Mouse (Mus musculus) forebrain, embryonic 16.5 days (tissue): Measurements from ENCODE around the gene Adamtsl1. TPM values are rescaled to one million over a fixed set of nuclear protein-coding genes. Genes with fewer than 3 reads are reported as not detected.
A peak's percentile ranks its signal among the peaks of the same experiment; 100 is the strongest.

ENCODE experiments used
- ATAC-seq: fragments of 200-750 bp; cut with Nextera tagmentation; 2 replicates; pipeline ENCODE4 v1.8.0; 2017; ENCODE audit warnings: mild to moderate bottlenecking, moderate library complexity
- H3K27ac ChIP-seq: fragments of 300-500 bp; sonication (generic); 2 replicates; pipeline ENCODE4 v1.5.1; 2014; ENCODE audit warnings: low read length, control low read depth
- H3K27me3 ChIP-seq: fragments of 300-500 bp; sonication (generic); replicated peaks from 2 replicates; pipeline ENCODE4 v1.6.1; 2014; ENCODE audit warnings: low read length; ENCODE audit not compliant: control insufficient read depth, insufficient read depth
- H3K36me3 ChIP-seq: fragments of 300-500 bp; sonication (generic); 2 replicates; pipeline ENCODE4 v1.6.1; 2014; ENCODE audit not compliant: control insufficient read depth, insufficient read depth
- H3K4me1 ChIP-seq: fragments of 300-500 bp; sonication (generic); replicated peaks from 2 replicates; pipeline ENCODE4 v1.6.1; 2014; ENCODE audit warnings: low read length; ENCODE audit not compliant: control insufficient read depth, insufficient read depth
- H3K4me2 ChIP-seq: fragments of 300-500 bp; sonication (generic); 2 replicates; pipeline ENCODE4 v1.6.1; 2014; ENCODE audit warnings: mild to moderate bottlenecking, low read length, control low read depth
- H3K4me3 ChIP-seq: fragments of 300-500 bp; sonication (generic); replicated peaks from 2 replicates; pipeline ENCODE4 v1.5.1; 2014; ENCODE audit warnings: mild to moderate bottlenecking, low read length, control low read depth
- H3K9ac ChIP-seq: fragments of 300-500 bp; sonication (generic); replicated peaks from 2 replicates; pipeline ENCODE4 v1.6.1; 2014; ENCODE audit warnings: low read depth, low read length, control low read depth
- H3K9me3 ChIP-seq: fragments of 300-500 bp; sonication (generic); 2 replicates; pipeline ENCODE4 v1.6.1; 2016; ENCODE audit warnings: low read length; ENCODE audit not compliant: control insufficient read depth
- WGBS: fragments of 180-500 bp; shearing (Covaris S2); extraction: QIAGEN DNeasy Blood & Tissue Kit; methylation state at CpG from one replicate; pipeline ENCODE4 v1.1.7; 2014; 5-methylcytosine and 5-hydroxymethylcytosine counted together
- polyA plus RNA-seq: library from polyadenylated mRNA; unstranded; fragments of >200 nt; fragmentation: Nextera tagmentation; extraction: Ambion mirVana; gene quantifications from 2 replicates; pipeline ENCODE4 v1.2.1, GENCODE M21; 2015

Gene Adamtsl1
- polyA plus RNA-seq, 1 experiment from 2014 or later, result 6.7 TPM

DNA sequence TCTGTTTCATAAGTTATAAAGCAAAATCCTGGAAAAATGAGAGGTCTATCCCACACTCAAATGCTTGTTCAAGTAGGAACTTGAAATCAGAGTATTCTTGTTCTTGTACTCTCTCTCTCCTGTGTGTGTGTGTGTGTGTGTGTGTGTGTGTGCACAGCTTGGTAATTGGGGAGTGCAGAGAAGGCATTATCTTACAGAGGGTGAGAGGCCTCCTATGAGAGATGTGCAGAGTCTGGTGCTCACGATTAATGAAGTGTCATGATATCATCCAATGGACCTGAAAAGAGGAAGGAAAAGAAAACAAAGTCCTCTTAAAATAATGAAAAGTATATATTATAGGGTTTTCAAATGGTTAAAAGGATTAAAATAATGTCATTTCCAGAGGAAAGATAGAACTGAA is 443.9 kb downstream of the Adamtsl1 start:
- no peaks in the 10 kb centered on the region for H3K27me3 ChIP-seq
- no peak overlapping the region for H3K9ac ChIP-seq
- H3K9me3 ChIP-seq, result no peaks in the 10 kb centered on the region
- H3K36me3 ChIP-seq, result no peaks in the 10 kb centered on the region
- H3K4me2 ChIP-seq, result no peak overlapping the region
- H3K4me1 ChIP-seq, result no peaks in the 10 kb centered on the region
- H3K27ac ChIP-seq, result no peak overlapping the region
- 88% methylated on average over 1 of the region's 1 CpGs for WGBS
- no peak for ATAC-seq
- H3K4me3 ChIP-seq, result no peak overlapping the region

DNA sequence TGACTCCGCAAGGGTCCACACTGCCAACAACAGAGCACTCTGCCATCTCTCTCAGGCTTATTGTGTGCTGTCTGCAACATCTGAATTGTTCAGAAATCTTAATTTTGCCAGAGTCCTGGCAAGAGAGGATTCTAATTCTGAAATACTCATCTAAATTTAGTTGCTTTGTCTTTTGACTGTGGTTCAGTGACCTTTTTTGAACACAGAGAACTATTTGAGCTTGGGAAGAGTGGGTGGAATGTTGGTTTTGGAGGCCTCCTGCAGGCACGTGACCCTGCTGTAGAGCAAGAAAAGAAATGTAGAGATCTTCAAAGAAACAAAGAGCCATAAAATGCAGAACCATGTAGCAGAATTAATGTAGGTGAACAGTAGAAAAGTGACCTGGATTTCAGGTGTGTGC is 445.0 kb downstream of the Adamtsl1 start:
- Histone ChIP-seq H3K4me2 (no peak overlapping the region), H3K9me3 (no peaks in the 10 kb centered on the region), H3K36me3 (no peaks in the 10 kb centered on the region), H3K27me3 (no peaks in the 10 kb centered on the region), H3K27ac (no peak overlapping the region), H3K9ac (no peak overlapping the region), H3K4me3 (no peak overlapping the region), H3K4me1 (no peaks in the 10 kb centered on the region)
- ATAC-seq, result no peak
- WGBS, result 88% methylated on average over 2 of the region's 2 CpGs

DNA sequence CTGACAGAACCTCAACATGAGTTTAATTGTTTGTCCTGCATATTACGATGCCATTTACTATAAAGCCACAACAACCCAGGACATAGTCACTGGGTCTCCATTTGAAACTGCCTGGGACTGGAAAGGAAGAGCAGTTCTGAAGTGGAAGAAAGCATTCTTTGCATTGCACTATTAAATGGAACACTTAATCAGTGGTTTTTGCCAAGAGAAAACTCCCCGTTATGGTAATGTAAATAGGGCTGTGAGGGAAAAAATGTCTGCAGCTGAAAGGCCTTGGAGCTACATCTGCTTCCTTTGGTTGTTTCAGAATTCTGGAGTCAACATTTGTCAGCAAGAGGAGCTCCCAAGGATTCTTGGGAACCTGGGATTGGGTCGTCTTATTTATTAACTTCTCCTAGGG is 462.2 kb downstream of the Adamtsl1 start:
- ATAC-seq, result no peak
- WGBS, result 77% methylated on average over 3 of the region's 3 CpGs
- no peaks in the 10 kb centered on the region for H3K4me1 ChIP-seq
- no peaks in the 10 kb centered on the region for H3K36me3 ChIP-seq
- no peak overlapping the region for H3K27ac ChIP-seq
- no peaks in the 10 kb centered on the region for H3K27me3 ChIP-seq
- H3K9me3 ChIP-seq, result no peaks in the 10 kb centered on the region
- H3K4me2 ChIP-seq, result no peak overlapping the region
- H3K4me3 ChIP-seq, result no peak overlapping the region
- H3K9ac ChIP-seq, result no peak overlapping the region

DNA sequence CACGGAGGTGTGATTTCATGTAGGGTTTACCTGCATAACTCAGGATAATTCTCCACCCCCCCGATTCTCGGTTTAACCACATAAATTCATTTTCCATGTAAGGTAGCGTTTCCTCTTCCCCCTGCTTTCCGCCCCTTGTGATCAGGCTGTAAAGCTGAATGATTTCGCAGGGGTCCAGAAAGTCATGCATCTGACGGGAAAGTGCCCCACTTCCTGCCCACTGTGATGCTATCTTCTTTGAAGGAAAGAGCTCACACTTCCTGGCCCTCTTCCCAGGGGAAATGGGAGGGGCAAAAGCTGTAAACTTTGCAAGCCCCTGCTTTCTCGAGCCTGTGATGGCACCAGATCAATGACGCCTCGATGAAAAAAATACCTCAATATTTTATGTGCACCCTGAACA is 465.2 kb downstream of the Adamtsl1 start:
- H3K4me1 ChIP-seq, result no peaks in the 10 kb centered on the region
- no peaks in the 10 kb centered on the region for H3K27me3 ChIP-seq
- no peak overlapping the region for H3K27ac ChIP-seq
- no peak for ATAC-seq
- no peaks in the 10 kb centered on the region for H3K36me3 ChIP-seq
- WGBS, result 88% methylated on average over 10 of the region's 10 CpGs
- no peaks in the 10 kb centered on the region for H3K9me3 ChIP-seq
- H3K9ac ChIP-seq, result no peak overlapping the region
- H3K4me3 ChIP-seq, result no peak overlapping the region
- no peak overlapping the region for H3K4me2 ChIP-seq

DNA sequence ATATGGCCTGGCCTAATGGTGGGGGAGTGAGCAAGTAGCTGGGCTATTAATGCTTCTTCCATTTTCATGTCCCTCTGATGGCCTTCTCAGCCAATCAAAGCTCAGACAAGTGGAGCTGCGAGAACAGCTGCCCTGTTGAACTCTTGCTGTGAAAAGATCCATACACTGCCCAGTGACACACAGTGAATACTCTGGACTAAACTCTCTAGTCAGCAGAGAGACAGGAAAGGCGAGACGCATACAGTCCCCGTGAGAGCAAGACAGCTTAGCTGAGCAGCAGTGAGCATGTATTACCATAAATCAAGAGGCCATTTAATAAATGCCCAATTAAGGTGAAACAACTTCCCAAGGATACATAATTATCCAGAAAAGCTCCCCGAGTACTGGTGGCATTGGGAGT is 492.6 kb downstream of the Adamtsl1 start:
- Histone ChIP-seq H3K4me1 (no peaks in the 10 kb centered on the region), H3K4me2 (no peak overlapping the region), H3K9ac (no peak overlapping the region), H3K36me3 (no peaks in the 10 kb centered on the region), H3K9me3 (no peaks in the 10 kb centered on the region), H3K27me3 (no peaks in the 10 kb centered on the region), H3K27ac (no peak overlapping the region), H3K4me3 (no peak overlapping the region)
- no peak for ATAC-seq
- WGBS, result 44% methylated on average over 5 of the region's 5 CpGs

DNA sequence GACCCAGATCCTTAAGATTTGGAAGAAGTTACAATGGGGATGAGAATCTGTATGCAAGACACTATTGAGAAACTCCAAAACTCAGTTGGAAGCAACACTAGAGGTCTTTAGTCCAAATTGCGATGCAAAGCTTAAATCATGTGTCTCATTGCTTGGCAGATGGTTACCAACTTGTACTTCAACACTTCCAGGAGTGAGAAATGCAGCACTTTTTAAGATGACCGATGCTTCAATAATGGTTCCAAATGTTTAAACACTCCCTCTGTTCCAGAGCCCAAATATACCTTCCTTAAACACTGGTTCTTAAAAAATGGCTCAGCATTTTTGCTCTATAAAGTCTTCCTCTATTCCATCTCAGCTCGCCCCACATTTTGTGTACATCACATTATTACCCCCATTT is 499.7 kb downstream of the Adamtsl1 start:
- Histone ChIP-seq H3K27ac (no peak overlapping the region), H3K4me2 (no peak overlapping the region), H3K36me3 (no peaks in the 10 kb centered on the region), H3K9me3 (no peaks in the 10 kb centered on the region), H3K4me3 (no peak overlapping the region), H3K4me1 (no peaks in the 10 kb centered on the region), H3K9ac (no peak overlapping the region), H3K27me3 (no peaks in the 10 kb centered on the region)
- no peak for ATAC-seq
- 88% methylated on average over 3 of the region's 3 CpGs for WGBS

DNA sequence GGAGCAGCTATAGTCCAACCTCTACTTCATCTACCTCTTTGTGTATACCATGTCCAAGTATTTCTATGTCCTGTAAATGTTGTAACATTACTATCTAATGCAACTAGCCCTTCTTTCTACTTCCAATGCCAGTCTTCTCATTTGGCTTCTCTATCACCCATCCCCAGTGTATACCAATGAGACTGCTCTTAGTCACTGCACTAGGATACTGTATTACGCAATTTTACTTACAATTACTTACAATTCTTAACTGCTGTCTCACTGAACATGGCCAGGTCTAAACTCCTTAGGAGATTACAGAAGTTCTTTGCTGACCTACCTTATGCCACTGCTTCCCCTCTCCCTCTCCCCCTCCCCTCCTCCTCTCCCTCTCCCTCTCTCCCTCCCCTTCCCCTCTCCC is 505.0 kb downstream of the Adamtsl1 start:
- Histone ChIP-seq H3K4me2 (no peak overlapping the region), H3K4me1 (peaks cover 13% of the 10 kb centered on the region), H3K36me3 (no peaks in the 10 kb centered on the region), H3K9ac (no peak overlapping the region), H3K27me3 (no peaks in the 10 kb centered on the region), H3K9me3 (no peaks in the 10 kb centered on the region), H3K4me3 (no peak overlapping the region), H3K27ac (no peak overlapping the region)
- no peak for ATAC-seq
- WGBS, result 98% methylated on average over 1 of the region's 1 CpGs

DNA sequence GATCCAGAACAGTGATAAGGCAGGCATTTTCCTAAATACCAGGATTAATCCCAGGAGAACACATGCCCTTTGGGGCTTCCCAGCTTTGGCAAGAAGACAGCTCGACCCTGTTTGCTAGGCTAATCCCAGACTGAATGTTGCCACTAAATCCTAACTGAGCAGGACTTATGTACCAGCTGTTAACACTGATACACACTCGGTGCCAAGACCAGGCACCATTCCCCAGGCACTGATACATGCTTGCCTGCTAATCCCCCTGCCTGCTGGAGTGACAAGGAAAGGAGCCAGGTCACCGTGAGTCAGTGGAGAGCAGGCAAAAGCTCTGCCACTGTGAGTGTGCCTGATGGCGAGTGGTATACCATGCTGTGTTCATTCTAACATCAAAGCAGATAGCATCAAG is 505.6 kb downstream of the Adamtsl1 start:
- no peak overlapping the region for H3K9ac ChIP-seq
- no peak overlapping the region for H3K4me2 ChIP-seq
- H3K9me3 ChIP-seq, result no peaks in the 10 kb centered on the region
- H3K4me1 ChIP-seq, result peaks cover 13% of the 10 kb centered on the region
- WGBS, result 19% methylated on average over 4 of the region's 4 CpGs
- H3K36me3 ChIP-seq, result no peaks in the 10 kb centered on the region
- H3K4me3 ChIP-seq, result no peak overlapping the region
- no peak overlapping the region for H3K27ac ChIP-seq
- no peaks in the 10 kb centered on the region for H3K27me3 ChIP-seq
- peak; percentile 63 for ATAC-seq

DNA sequence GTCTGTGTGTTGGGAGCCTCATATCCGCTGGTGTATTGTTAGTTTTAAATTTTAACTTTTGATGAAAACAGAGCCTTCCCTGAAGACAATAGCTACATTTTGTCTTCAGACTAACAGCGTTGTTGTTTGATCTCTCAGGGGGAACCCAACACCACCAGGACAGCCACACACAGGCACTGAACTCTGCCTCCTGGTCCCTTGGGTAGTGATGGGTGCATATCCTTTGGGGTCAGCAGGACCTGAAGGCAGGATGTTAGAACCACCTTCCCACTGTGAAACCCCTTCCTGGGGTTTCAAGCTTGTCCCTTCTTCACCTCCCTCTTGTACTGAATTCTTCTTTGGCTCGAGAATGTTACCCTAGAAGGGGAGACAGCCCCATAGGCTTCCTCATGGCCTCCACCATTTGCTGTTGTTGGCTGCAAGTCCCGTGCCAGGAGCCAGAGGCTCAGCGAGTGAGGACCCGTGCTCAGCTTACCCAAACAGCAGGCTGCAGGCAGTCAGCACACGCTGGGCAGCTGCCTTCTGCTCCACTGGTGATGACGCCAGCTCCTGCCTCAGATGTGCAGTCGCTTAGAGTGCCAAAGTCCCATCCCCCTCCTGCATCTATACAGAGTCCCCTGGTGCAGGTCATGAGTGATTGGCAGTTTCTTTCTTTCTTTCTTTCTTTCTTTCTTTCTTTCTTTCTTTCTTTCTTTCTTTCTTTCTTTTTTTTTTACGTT is 506.6 kb downstream of the Adamtsl1 start:
- WGBS, result 21% methylated on average over 10 of the region's 10 CpGs
- Histone ChIP-seq H3K4me1 (peaks cover 13% of the 10 kb centered on the region), H3K4me2 (no peak overlapping the region), H3K4me3 (no peak overlapping the region), H3K27me3 (no peaks in the 10 kb centered on the region), H3K27ac (no peak overlapping the region), H3K36me3 (no peaks in the 10 kb centered on the region), H3K9ac (no peak overlapping the region), H3K9me3 (no peaks in the 10 kb centered on the region)
- ATAC-seq, result peak; percentile 94
